Mouse (Mus musculus): ENCODE results near the gene Arhgap25. TPM values are rescaled to one million over a fixed set of nuclear protein-coding genes. Genes with fewer than 3 reads are reported as not detected.

Arhgap25 gene
- polyA plus RNA-seq, 1 experiment from 2014 or later, result 3.4 TPM

- Histone ChIP-seq H3K4me3 (replicated peaks) (no peak overlapping the region), H3K4me2 (replicated peaks) (no peak overlapping the region), H3K4me1 (replicated peaks) (no peaks in the 10 kb centered on the region), H3K27me3 (replicated peaks) (no peaks in the 10 kb centered on the region), H3K9me3 (no peaks in the 10 kb centered on the region), H3K27ac (no peak overlapping the region), H3K36me3 (no peaks in the 10 kb centered on the region), H3K9ac (no peak overlapping the region)
- 37% methylated on average over 6 of the region's 6 CpGs for WGBS
- ATAC-seq, result no peak
Observed at GRCm38 (mm10) chr6:87455507-87455906, 77.6 kb downstream of the Arhgap25 start.

GRCm38 (mm10) chr6:87451771-87452170 lies 81.3 kb downstream of the Arhgap25 start:
- no peak for ATAC-seq
- Histone ChIP-seq H3K4me2 (replicated peaks) (no peak overlapping the region), H3K9me3 (no peaks in the 10 kb centered on the region), H3K27me3 (replicated peaks) (no peaks in the 10 kb centered on the region), H3K4me3 (replicated peaks) (no peak overlapping the region), H3K27ac (no peak overlapping the region), H3K36me3 (no peaks in the 10 kb centered on the region), H3K4me1 (replicated peaks) (no peaks in the 10 kb centered on the region), H3K9ac (no peak overlapping the region)
- WGBS, result 54% methylated on average over 3 of the region's 3 CpGs

GRCm38 (mm10) chr6:87451016-87451415 lies 82.0 kb downstream of the Arhgap25 start:
- Histone ChIP-seq H3K36me3 (no peaks in the 10 kb centered on the region), H3K27ac (no peak overlapping the region), H3K9me3 (no peaks in the 10 kb centered on the region), H3K27me3 (replicated peaks) (no peaks in the 10 kb centered on the region), H3K4me3 (replicated peaks) (no peak overlapping the region), H3K4me2 (replicated peaks) (no peak overlapping the region), H3K4me1 (replicated peaks) (no peaks in the 10 kb centered on the region), H3K9ac (no peak overlapping the region)
- WGBS, result 59% methylated on average over 3 of the region's 3 CpGs
- no peak for ATAC-seq

GRCm38 (mm10) chr6:87449534-87449933 lies 83.5 kb downstream of the Arhgap25 start:
- H3K4me1 ChIP-seq (replicated peaks), result no peaks in the 10 kb centered on the region
- H3K36me3 ChIP-seq, result no peaks in the 10 kb centered on the region
- H3K27ac ChIP-seq, result no peak overlapping the region
- H3K4me3 ChIP-seq (replicated peaks), result no peak overlapping the region
- no peak for ATAC-seq
- H3K27me3 ChIP-seq (replicated peaks), result no peaks in the 10 kb centered on the region
- no peaks in the 10 kb centered on the region for H3K9me3 ChIP-seq
- H3K9ac ChIP-seq, result no peak overlapping the region
- H3K4me2 ChIP-seq (replicated peaks), result no peak overlapping the region
- 84% methylated on average over 3 of the region's 3 CpGs for WGBS

- Histone ChIP-seq H3K4me1 (replicated peaks) (no peaks in the 10 kb centered on the region), H3K27ac (no peak overlapping the region), H3K4me2 (replicated peaks) (no peak overlapping the region), H3K36me3 (no peaks in the 10 kb centered on the region), H3K27me3 (replicated peaks) (no peaks in the 10 kb centered on the region), H3K4me3 (replicated peaks) (no peak overlapping the region), H3K9ac (no peak overlapping the region), H3K9me3 (no peaks in the 10 kb centered on the region)
- 86% methylated on average over 4 of the region's 4 CpGs for WGBS
- no peak for ATAC-seq
Observed at GRCm38 (mm10) chr6:87447217-87447616, 85.8 kb downstream of the Arhgap25 start.

- Histone ChIP-seq H3K4me2 (replicated peaks) (no peak overlapping the region), H3K9ac (no peak overlapping the region), H3K4me1 (replicated peaks) (no peaks in the 10 kb centered on the region), H3K27me3 (replicated peaks) (no peaks in the 10 kb centered on the region), H3K9me3 (no peaks in the 10 kb centered on the region), H3K27ac (no peak overlapping the region), H3K4me3 (replicated peaks) (no peak overlapping the region), H3K36me3 (no peaks in the 10 kb centered on the region)
- 82% methylated on average over 7 of the region's 7 CpGs for WGBS
- no peak for ATAC-seq
Observed at GRCm38 (mm10) chr6:87445222-87445621, 87.8 kb downstream of the Arhgap25 start.

GRCm38 (mm10) chr6:87443253-87443652 lies 89.8 kb downstream of the Arhgap25 start:
- WGBS, result 79% methylated on average over 11 of the region's 11 CpGs
- no peak for ATAC-seq
- Histone ChIP-seq H3K9me3 (no peaks in the 10 kb centered on the region), H3K27ac (no peak overlapping the region), H3K4me3 (replicated peaks) (no peak overlapping the region), H3K4me2 (replicated peaks) (no peak overlapping the region), H3K9ac (no peak overlapping the region), H3K27me3 (replicated peaks) (no peaks in the 10 kb centered on the region), H3K4me1 (replicated peaks) (no peaks in the 10 kb centered on the region), H3K36me3 (no peaks in the 10 kb centered on the region)

GRCm38 (mm10) chr6:87436745-87437144 lies 96.3 kb downstream of the Arhgap25 start:
- no peaks in the 10 kb centered on the region for H3K27me3 ChIP-seq (replicated peaks)
- no peak overlapping the region for H3K4me2 ChIP-seq (replicated peaks)
- H3K9me3 ChIP-seq, result no peaks in the 10 kb centered on the region
- H3K36me3 ChIP-seq, result no peaks in the 10 kb centered on the region
- no peak overlapping the region for H3K9ac ChIP-seq
- no peaks in the 10 kb centered on the region for H3K4me1 ChIP-seq (replicated peaks)
- ATAC-seq, result no peak
- H3K4me3 ChIP-seq (replicated peaks), result no peak overlapping the region
- WGBS, result 75% methylated on average over 8 of the region's 8 CpGs
- no peak overlapping the region for H3K27ac ChIP-seq

GRCm38 (mm10) chr6:87435791-87436190 lies 97.3 kb downstream of the Arhgap25 start:
- Histone ChIP-seq H3K36me3 (no peaks in the 10 kb centered on the region), H3K4me1 (replicated peaks) (no peaks in the 10 kb centered on the region), H3K4me2 (replicated peaks) (no peak overlapping the region), H3K4me3 (replicated peaks) (no peak overlapping the region), H3K9me3 (no peaks in the 10 kb centered on the region), H3K27me3 (replicated peaks) (no peaks in the 10 kb centered on the region), H3K9ac (no peak overlapping the region), H3K27ac (no peak overlapping the region)
- WGBS, result 97% methylated on average over 3 of the region's 3 CpGs
- no peak for ATAC-seq

GRCm38 (mm10) chr6:87428487-87429044 lies 104.5 kb downstream of the Arhgap25 start, which contains the start of gene Bmp10:
TSS of gene Bmp10 (plus strand) at chr6:87428994.
- no peak for ATAC-seq
- Histone ChIP-seq H3K4me3 (replicated peaks) (no peak within 1 kb of the TSS), H3K36me3 (no peaks in the 10 kb centered on the region), H3K9ac (no peak within 1 kb of the TSS), H3K27ac (no peak within 1 kb of the TSS), H3K4me1 (replicated peaks) (no peaks in the 10 kb centered on the region), H3K4me2 (replicated peaks) (no peak within 1 kb of the TSS), H3K27me3 (replicated peaks) (no peaks in the 10 kb centered on the region), H3K9me3 (no peaks in the 10 kb centered on the region)
- 45% methylated on average over 7 of the region's 7 CpGs for whole genome bisulfite sequencing

GRCm38 (mm10) chr6:87427616-87428015 lies 105.4 kb downstream of the Arhgap25 start:
- Histone ChIP-seq H3K4me1 (replicated peaks) (no peaks in the 10 kb centered on the region), H3K9ac (no peak overlapping the region), H3K36me3 (no peaks in the 10 kb centered on the region), H3K27ac (no peak overlapping the region), H3K9me3 (no peaks in the 10 kb centered on the region), H3K4me2 (replicated peaks) (no peak overlapping the region), H3K27me3 (replicated peaks) (no peaks in the 10 kb centered on the region), H3K4me3 (replicated peaks) (no peak overlapping the region)
- no peak for ATAC-seq
- WGBS, result 82% methylated on average over 8 of the region's 8 CpGs

GRCm38 (mm10) chr6:87426954-87427353 lies 106.1 kb downstream of the Arhgap25 start:
- Histone ChIP-seq H3K36me3 (no peaks in the 10 kb centered on the region), H3K4me2 (replicated peaks) (no peak overlapping the region), H3K9me3 (no peaks in the 10 kb centered on the region), H3K27me3 (replicated peaks) (no peaks in the 10 kb centered on the region), H3K9ac (no peak overlapping the region), H3K4me3 (replicated peaks) (no peak overlapping the region), H3K27ac (no peak overlapping the region), H3K4me1 (replicated peaks) (no peaks in the 10 kb centered on the region)
- no peak for ATAC-seq
- WGBS, result 86% methylated on average over 5 of the region's 5 CpGs

- Histone ChIP-seq H3K4me3 (replicated peaks) (no peak overlapping the region), H3K4me1 (replicated peaks) (no peaks in the 10 kb centered on the region), H3K9me3 (no peaks in the 10 kb centered on the region), H3K9ac (no peak overlapping the region), H3K4me2 (replicated peaks) (no peak overlapping the region), H3K27me3 (replicated peaks) (no peaks in the 10 kb centered on the region), H3K27ac (no peak overlapping the region), H3K36me3 (no peaks in the 10 kb centered on the region)
- ATAC-seq, result no peak
- WGBS, result 49% methylated on average over 19 of the region's 19 CpGs
Observed at GRCm38 (mm10) chr6:87424037-87424816, 108.8 kb downstream of the Arhgap25 start.
